Mouse (Mus musculus) G1E (cell line): ENCODE measurements at regions not wholly inside any gene's neighbourhood (a gene's known extent, or its start where the extent isn't known, plus 50 kb on each side); places are given as distances from the start of the nearest gene placed in this dataset.

Experiments used
- ATAC-seq: 2 replicates; pipeline ENCODE4 v1.8.0; 2016; ENCODE audit warnings: mild to moderate bottlenecking; ENCODE audit not compliant: insufficient number of reproducible peaks, poor library complexity, low FRiP score, severe bottlenecking; ENCODE audit errors: extremely low read depth
- DNase-seq: peaks from one replicate; pipeline ENCODE4 v3.0.0; 2012; ENCODE audit warnings: low spot score
- H3K27me3 ChIP-seq: 2 replicates; pipeline ENCODE4 v1.6.1; 2012; ENCODE audit warnings: mild to moderate bottlenecking, low read length, inconsistent platforms; ENCODE audit not compliant: insufficient read depth
- H3K36me3 ChIP-seq: replicated peaks from 2 replicates; pipeline ENCODE3; 2012; ENCODE audit warnings: mild to moderate bottlenecking, inconsistent platforms
- H3K4me1 ChIP-seq: 2 replicates; pipeline ENCODE4 v1.6.1; 2012; ENCODE audit warnings: low read depth, low read length, inconsistent platforms, mixed read lengths; ENCODE audit not compliant: insufficient read depth
- H3K4me3 ChIP-seq: 2 replicates; pipeline ENCODE4 v1.5.1; 2012; ENCODE audit warnings: low read depth, mild to moderate bottlenecking, inconsistent platforms, low read length, moderate library complexity, mixed read lengths
- H3K9me3 ChIP-seq: replicated peaks from 2 replicates; pipeline ENCODE4 v1.6.1; 2012; ENCODE audit warnings: inconsistent platforms
- CTCF ChIP-seq: IDR thresholded peaks from 2 replicates; pipeline ENCODE4 v1.5.1; 2012; ENCODE audit warnings: low read depth, low read length, inconsistent platforms, mixed read lengths
- GATA1 ChIP-seq: IDR thresholded peaks from 2 replicates; pipeline ENCODE4 v1.6.1; 2012; ENCODE audit warnings: borderline replicate concordance, low read length, inconsistent platforms, mixed read lengths
- GATA2 ChIP-seq: IDR thresholded peaks from 2 replicates; pipeline ENCODE4 v1.6.1; 2012; ENCODE audit warnings: low read depth, low read length, inconsistent platforms, borderline replicate concordance
- POLR2AphosphoS5 ChIP-seq: IDR thresholded peaks from 2 replicates; pipeline ENCODE4 v1.6.1; 2012; ENCODE audit warnings: low read depth, low read length, inconsistent platforms; ENCODE audit not compliant: insufficient replicate concordance
- TAL1 ChIP-seq: conservative IDR thresholded peaks from 2 replicates; pipeline ENCODE4 v1.6.1; 2012; ENCODE audit warnings: low read depth, low read length, inconsistent platforms, mixed read lengths

DNA sequence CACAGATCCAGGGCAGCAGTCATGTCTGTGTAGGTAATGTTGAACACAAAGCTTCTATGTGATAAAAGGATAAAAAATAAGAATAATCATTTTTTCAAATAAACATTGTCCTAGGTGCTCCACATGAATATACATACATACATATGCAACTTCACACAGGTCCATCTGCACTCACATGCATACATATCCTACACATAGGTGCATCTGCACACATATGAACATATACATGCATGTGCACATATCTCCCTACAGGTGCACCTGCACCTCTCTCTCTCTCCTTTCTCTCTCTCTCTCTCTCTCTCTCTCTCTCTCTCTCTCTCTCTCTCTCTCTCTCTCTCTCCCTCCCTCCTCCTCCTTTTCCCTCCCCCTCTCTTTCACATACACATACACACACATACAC is 509.9 kb downstream of the Fat4 start:
- no peaks in the 10 kb centered on the region for H3K36me3 ChIP-seq
- DNase-seq (no peak), ATAC-seq (no peak)
- no peak for TF ChIP-seq GATA2
- no peak for TF ChIP-seq POLR2AphosphoS5
- TF ChIP-seq GATA1 = no peak
- no peak for TF ChIP-seq CTCF
- no peak for TF ChIP-seq TAL1
- no peaks in the 10 kb centered on the region for H3K27me3 ChIP-seq
- no peak overlapping the region for H3K4me3 ChIP-seq
- no peaks in the 10 kb centered on the region for H3K4me1 ChIP-seq
- no peaks in the 10 kb centered on the region for H3K9me3 ChIP-seq

DNA sequence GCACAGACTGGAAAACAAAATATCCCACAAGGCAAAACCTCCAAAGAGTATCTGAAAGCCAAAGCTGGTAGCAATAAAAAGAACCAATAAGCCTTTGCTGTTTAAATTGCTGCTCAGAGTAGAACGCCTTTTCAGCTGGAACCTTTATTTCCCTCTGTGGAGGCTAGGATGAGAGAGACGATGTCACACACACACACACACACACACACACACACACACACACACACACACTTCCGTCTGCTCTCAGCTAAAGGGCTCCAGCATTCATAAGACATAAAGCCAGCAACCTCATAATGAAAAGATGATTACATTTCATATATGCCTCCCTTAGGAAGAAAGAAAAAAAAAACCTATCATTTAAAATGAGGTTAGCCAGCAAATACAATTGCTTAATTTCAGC is 510.5 kb downstream of the Fat4 start:
- Histone ChIP-seq H3K9me3 (no peaks in the 10 kb centered on the region), H3K4me1 (no peaks in the 10 kb centered on the region), H3K27me3 (no peaks in the 10 kb centered on the region), H3K4me3 (no peak overlapping the region), H3K36me3 (no peaks in the 10 kb centered on the region)
- DNase-seq (no peak), ATAC-seq (no peak)
- TF ChIP-seq CTCF = no peak
- TF ChIP-seq GATA1 = no peak
- TF ChIP-seq TAL1 = no peak
- no peak for TF ChIP-seq GATA2
- TF ChIP-seq POLR2AphosphoS5 = no peak

DNA sequence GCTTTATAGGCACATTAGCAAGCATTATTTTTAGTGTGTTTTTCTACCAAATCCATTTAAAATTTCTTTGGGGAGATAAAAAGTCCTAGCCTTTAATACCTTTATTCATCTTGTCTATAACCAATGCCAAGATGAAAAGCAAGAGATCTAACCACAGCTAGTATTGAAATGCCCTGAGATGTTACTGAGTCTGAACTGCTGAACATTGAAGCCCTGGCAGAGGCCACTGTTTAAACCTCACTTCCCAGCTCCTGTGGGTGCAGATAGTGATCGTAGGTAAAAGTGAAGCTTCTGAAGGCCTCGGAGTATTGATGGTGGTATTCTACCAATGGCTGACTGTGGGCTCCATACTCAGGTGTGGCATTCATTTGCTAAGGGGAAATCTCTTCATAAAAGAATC is 510.9 kb downstream of the Fat4 start:
- H3K36me3 ChIP-seq = no peaks in the 10 kb centered on the region
- no peak overlapping the region for H3K4me3 ChIP-seq
- H3K9me3 ChIP-seq = no peaks in the 10 kb centered on the region
- DNase-seq (no peak), ATAC-seq (no peak)
- no peaks in the 10 kb centered on the region for H3K4me1 ChIP-seq
- TF ChIP-seq GATA2 (no peak), TAL1 (no peak), POLR2AphosphoS5 (no peak), CTCF (no peak), GATA1 (no peak)
- H3K27me3 ChIP-seq = no peaks in the 10 kb centered on the region

DNA sequence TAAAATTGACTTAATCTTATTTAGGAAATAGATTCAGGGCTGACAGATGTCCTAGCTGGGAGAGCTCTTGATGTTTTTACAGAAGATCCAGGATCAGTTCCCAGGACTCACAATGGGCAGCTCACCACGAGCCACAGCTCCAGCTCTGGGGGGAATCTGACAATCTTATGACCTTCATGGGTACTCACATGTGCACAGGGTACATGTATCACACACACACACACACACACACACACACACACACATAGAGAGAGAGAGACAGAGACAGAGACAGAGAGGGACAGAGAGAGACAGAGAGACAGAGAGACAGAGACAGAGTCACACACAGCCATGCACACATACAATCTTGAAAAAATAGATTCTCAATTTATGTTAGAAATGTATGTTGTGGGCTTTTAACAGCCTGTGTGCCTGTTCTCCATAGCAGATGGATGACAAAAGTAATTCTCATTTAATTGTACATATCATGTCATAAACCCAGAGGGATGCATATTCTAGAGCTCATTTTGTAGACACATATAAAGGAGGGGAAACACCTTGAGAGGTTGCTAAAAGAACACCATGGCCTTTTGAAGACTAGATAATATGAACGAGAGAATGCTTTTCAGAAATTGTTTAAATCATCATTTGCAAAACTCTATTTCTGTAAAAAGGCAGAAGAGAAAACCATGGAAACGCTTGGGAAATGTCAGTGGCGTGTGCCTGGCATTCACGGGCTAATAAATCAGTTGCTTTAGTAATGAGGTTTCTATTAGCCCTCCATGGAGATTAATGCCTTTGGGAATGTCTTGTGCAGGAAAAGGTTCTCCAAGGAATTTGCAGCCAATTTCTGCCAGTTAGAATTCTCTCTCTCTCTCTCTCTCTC is 538.3 kb downstream of the Fat4 start:
- no peak for TF ChIP-seq POLR2AphosphoS5
- TF ChIP-seq CTCF = no peak
- no peak for TF ChIP-seq GATA2
- TF ChIP-seq TAL1 = no peak
- TF ChIP-seq GATA1 = no peak
- ATAC-seq (no peak), DNase-seq (no peak)
- Histone ChIP-seq H3K27me3 (no peaks in the 10 kb centered on the region), H3K4me1 (no peaks in the 10 kb centered on the region), H3K36me3 (no peaks in the 10 kb centered on the region), H3K9me3 (0 out of 2 replicates have a peak, but pooled peaks cover 4% of the 10 kb centered on the region), H3K4me3 (no peak overlapping the region)

DNA sequence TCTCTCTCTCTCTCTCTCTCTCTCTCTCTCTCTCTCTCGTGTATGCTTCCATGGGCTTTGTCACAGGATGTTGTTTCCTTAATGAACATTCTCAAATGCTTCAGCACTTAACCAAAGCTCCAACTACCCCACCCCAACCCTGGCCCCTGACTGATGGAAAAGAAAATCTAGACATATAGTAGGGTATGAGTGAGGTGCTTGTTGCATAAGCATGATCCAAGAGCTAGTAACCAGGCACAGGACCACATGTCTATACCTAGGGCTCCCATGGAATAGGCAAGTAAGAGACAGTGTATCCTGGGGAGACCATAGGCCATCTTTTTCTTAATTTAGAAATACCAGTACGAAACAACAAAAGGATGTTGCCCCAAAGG is 538.9 kb downstream of the Fat4 start:
- DNase-seq (no peak), ATAC-seq (no peak)
- Histone ChIP-seq H3K27me3 (no peaks in the 10 kb centered on the region), H3K36me3 (no peaks in the 10 kb centered on the region), H3K4me3 (no peak overlapping the region), H3K4me1 (no peaks in the 10 kb centered on the region), H3K9me3 (0 out of 2 replicates have a peak, but pooled peaks cover 4% of the 10 kb centered on the region)
- no peak for TF ChIP-seq POLR2AphosphoS5
- no peak for TF ChIP-seq TAL1
- no peak for TF ChIP-seq GATA2
- no peak for TF ChIP-seq GATA1
- no peak for TF ChIP-seq CTCF

DNA sequence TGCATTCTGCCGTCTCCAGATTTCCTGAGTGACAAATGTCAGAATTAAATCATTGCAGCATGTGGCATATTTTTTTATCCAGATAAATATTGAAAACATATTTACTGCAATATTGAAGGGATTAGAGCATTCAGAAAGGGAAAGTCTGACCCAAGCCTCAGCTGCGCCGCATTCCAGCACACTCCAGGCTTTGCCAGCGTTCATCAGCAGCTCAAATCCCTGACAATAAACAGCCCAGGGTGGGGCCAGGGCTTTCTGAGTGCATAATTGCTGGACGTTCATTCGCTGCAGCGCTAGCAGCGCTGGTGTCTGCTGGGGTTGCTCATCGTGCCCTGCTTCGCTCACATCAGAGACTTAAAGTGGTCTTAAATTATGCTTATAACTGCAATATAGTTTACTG is 556.6 kb downstream of the Fat4 start:
- no peaks in the 10 kb centered on the region; the same call in 1 of the 2 replicates for H3K27me3 ChIP-seq
- ATAC-seq = no peak
- no peaks in the 10 kb centered on the region for H3K36me3 ChIP-seq
- H3K9me3 ChIP-seq = no peaks in the 10 kb centered on the region; the same call in 1 of the 2 replicates
- no peak overlapping the region for H3K4me3 ChIP-seq
- TF ChIP-seq TAL1 (no peak), POLR2AphosphoS5 (no peak), CTCF (no peak), GATA1 (no peak), GATA2 (no peak)
- no peaks in the 10 kb centered on the region for H3K4me1 ChIP-seq
- DNase-seq = no peak
